Mouse (Mus musculus): ENCODE data around the gene Msrb3. TPM values are rescaled to one million over a fixed set of nuclear protein-coding genes. Genes with fewer than 3 reads are reported as not detected.
"Not testable (repeated sequence)": the region's sequence is repeated elsewhere in the genome, so short reads cannot be mapped to it uniquely, and the experiment has no call there.

Gene Msrb3
- total and polyA plus RNA-seq, 2 experiments from 2014 or later, result 1.6 to 5.6 TPM

DNA sequence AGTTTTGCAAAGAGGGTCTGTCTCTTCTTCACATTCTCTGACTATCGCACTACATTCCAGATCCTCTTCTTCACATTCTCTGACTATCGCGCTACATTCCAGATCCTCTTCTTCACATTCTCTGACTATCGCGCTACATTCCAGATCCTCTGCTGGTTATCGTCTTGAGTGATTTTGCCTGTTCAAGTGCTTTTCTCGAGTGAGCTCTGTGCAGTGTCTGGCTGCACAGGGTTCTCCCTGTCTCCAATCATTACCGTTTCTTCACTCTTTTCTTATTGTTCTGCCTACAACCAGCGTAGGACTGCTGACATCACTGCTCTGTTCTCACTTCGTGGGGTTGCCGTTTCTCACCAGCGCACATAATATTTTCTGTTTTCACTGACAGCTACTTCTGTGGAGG is 138.2 kb downstream of the Msrb3 start:
- no peak for ATAC-seq
- Histone ChIP-seq H3K4me2 (ENCODE audit: low read depth, low read length) (no peak overlapping the region), H3K4me1 (ENCODE audit: insufficient read depth, low read length) (peaks cover 5% of the 10 kb centered on the region), H3K9ac (replicated peaks; ENCODE audit: low read length) (no peak overlapping the region), H3K36me3 (ENCODE audit: insufficient read depth, low read length) (no peaks in the 10 kb centered on the region), H3K27me3 (ENCODE audit: insufficient read depth, low read length) (no peaks in the 10 kb centered on the region), H3K27ac (no peak overlapping the region), H3K9me3 (ENCODE audit: low read length) (no peaks in the 10 kb centered on the region), H3K4me3 (ENCODE audit: low read length) (no peak overlapping the region)
- TF ChIP-seq CTCF (IDR thresholded peaks at IDR 0.05; ENCODE audit: low read depth), result no peak
- no peak for DNase-seq (ENCODE audit: low spot score)
- WGBS, result 90% methylated on average over 12 of the region's 12 CpGs

DNA sequence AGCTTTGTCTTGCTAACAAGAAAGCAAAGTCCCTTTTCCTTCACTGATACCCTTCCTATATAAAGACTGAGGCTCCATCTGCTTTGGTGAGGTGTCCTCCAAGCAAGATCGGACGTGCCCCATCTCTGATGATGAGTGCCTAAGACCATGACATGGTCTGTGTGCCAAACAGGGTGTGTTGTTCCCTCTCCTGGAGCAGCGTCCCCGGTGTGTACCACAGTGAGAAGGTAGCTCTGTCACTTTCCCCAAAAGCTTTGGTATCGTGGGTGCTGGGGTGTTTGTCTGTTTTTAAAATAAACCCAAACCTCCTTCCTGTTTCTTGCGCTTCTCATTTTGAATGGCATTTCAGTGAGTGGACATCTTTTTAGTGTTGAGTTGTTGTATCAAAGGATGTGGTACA is 139.0 kb downstream of the Msrb3 start:
- H3K4me2 ChIP-seq (ENCODE audit: low read depth, low read length), result no peak overlapping the region
- WGBS, result 91% methylated on average over 6 of the region's 6 CpGs
- DNase-seq (ENCODE audit: low spot score) (no peak), ATAC-seq (no peak)
- no peak overlapping the region for H3K27ac ChIP-seq
- no peak overlapping the region for H3K9ac ChIP-seq (replicated peaks; ENCODE audit: low read length)
- TF ChIP-seq CTCF (IDR thresholded peaks at IDR 0.05; ENCODE audit: low read depth), result no peak
- no peaks in the 10 kb centered on the region for H3K9me3 ChIP-seq (ENCODE audit: low read length)
- H3K36me3 ChIP-seq (ENCODE audit: insufficient read depth, low read length), result no peaks in the 10 kb centered on the region
- peaks cover 5% of the 10 kb centered on the region for H3K4me1 ChIP-seq (ENCODE audit: insufficient read depth, low read length)
- no peak overlapping the region for H3K4me3 ChIP-seq (ENCODE audit: low read length)
- no peaks in the 10 kb centered on the region for H3K27me3 ChIP-seq (ENCODE audit: insufficient read depth, low read length)

DNA sequence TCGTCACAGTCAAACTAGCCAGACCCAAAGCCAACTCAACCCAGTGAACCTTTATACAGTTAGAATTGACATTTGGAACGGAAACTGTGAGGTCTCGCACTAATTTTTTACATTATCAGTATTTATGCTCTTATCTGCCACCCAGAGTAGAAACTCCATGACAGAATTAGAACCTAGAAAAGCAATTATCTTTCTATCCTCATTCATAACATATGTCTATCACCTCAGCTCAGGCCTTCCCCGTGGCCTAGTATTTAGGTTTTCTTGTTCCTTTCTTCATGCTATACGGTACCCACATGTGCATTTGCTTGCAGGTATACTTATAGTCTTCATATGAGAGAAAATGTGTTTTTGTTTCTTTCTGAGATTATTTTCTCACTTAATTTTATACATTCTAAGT is 146.4 kb downstream of the Msrb3 start:
- ATAC-seq, result no peak
- Histone ChIP-seq H3K36me3 (ENCODE audit: insufficient read depth, low read length) (no peaks in the 10 kb centered on the region), H3K27ac (no peak overlapping the region), H3K4me1 (ENCODE audit: insufficient read depth, low read length) (no peaks in the 10 kb centered on the region; the same call in 1 of the 2 replicates), H3K9ac (replicated peaks; ENCODE audit: low read length) (no peak overlapping the region), H3K4me3 (ENCODE audit: low read length) (no peak overlapping the region), H3K9me3 (ENCODE audit: low read length) (no peaks in the 10 kb centered on the region), H3K4me2 (ENCODE audit: low read depth, low read length) (no peak overlapping the region), H3K27me3 (ENCODE audit: insufficient read depth, low read length) (peaks cover under 1% of the 10 kb centered on the region; the same call in 1 of the 2 replicates)
- no peak for DNase-seq (ENCODE audit: low spot score)
- TF ChIP-seq CTCF (IDR thresholded peaks at IDR 0.05; ENCODE audit: low read depth), result no peak
- WGBS, result 90% methylated on average over 5 of the region's 5 CpGs

DNA sequence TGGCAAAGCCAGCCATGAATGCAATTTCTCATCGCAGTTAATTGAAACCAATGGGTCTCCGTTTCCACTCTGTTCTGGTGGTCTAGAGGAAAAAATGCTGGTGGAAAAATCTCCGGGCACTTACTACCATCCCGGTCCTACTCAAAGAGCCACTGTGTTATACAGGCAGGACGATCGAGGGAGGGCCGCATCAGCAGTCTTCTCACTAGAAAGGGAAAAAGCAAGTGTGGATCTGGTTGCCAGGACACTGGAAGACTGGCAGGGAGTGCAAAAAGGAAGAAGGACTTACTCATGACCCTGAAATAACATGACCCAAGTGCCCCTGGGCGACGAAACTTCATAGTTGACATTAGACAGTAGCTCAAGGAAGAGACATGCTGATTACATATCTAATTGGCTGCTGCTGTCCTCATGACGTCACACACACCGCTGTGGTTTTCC is 147.1 kb downstream of the Msrb3 start:
- no peak overlapping the region for H3K4me3 ChIP-seq (ENCODE audit: low read length)
- H3K27ac ChIP-seq, result peak overlapping the region; percentile 46; the same call in 1 of the 2 replicates
- no peak for TF ChIP-seq CTCF (IDR thresholded peaks at IDR 0.05; ENCODE audit: low read depth)
- 47% methylated on average over 11 of the region's 11 CpGs for WGBS
- peak; percentile 78; the same call in 1 of the 2 replicates for ATAC-seq
- peak; percentile 33 for DNase-seq (ENCODE audit: low spot score)
- H3K36me3 ChIP-seq (ENCODE audit: insufficient read depth, low read length), result no peaks in the 10 kb centered on the region
- peaks cover 6% of the 10 kb centered on the region; the same call in 1 of the 2 replicates for H3K27me3 ChIP-seq (ENCODE audit: insufficient read depth, low read length)
- H3K4me2 ChIP-seq (ENCODE audit: low read depth, low read length), result no peak overlapping the region
- no peaks in the 10 kb centered on the region; the same call in 1 of the 2 replicates for H3K4me1 ChIP-seq (ENCODE audit: insufficient read depth, low read length)
- no peak overlapping the region for H3K9ac ChIP-seq (replicated peaks; ENCODE audit: low read length)
- H3K9me3 ChIP-seq (ENCODE audit: low read length), result no peaks in the 10 kb centered on the region

DNA sequence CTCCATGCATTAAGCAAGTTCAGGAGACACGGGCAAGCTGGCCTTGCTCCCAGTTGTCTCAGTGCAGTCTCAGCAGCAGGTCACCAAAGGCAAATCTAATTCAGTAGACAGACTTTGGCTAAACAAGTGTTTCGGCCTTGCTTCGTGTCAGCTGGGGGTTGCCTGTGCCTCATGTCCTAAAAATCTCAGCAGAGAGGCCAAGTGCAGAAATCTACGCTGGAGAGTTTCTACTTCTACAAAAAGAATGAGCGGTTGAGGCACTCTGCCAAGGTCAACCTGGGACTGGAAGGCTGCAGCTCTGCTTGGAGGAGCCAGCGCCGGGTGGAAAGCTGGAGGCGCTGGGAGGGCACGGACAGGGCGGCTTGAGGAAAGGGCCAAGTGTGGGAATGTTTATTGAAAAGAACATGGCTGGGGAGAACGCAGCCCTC is 147.6 kb downstream of the Msrb3 start:
- H3K4me1 ChIP-seq (ENCODE audit: insufficient read depth, low read length), result no peaks in the 10 kb centered on the region; the same call in 1 of the 2 replicates
- TF ChIP-seq CTCF (IDR thresholded peaks at IDR 0.05; ENCODE audit: low read depth), result no peak
- H3K4me2 ChIP-seq (ENCODE audit: low read depth, low read length), result no peak overlapping the region
- WGBS, result 43% methylated on average over 11 of the region's 11 CpGs
- H3K36me3 ChIP-seq (ENCODE audit: insufficient read depth, low read length), result no peaks in the 10 kb centered on the region
- H3K9me3 ChIP-seq (ENCODE audit: low read length), result no peaks in the 10 kb centered on the region
- peaks cover 6% of the 10 kb centered on the region; the same call in 1 of the 2 replicates for H3K27me3 ChIP-seq (ENCODE audit: insufficient read depth, low read length)
- H3K9ac ChIP-seq (replicated peaks; ENCODE audit: low read length), result no peak overlapping the region
- H3K27ac ChIP-seq, result peak overlapping the region; percentile 46; the same call in 1 of the 2 replicates
- H3K4me3 ChIP-seq (ENCODE audit: low read length), result no peak overlapping the region
- DNase-seq (ENCODE audit: low spot score) (peak; percentile 70), ATAC-seq (peak; percentile 74; the same call in 1 of the 2 replicates)

DNA sequence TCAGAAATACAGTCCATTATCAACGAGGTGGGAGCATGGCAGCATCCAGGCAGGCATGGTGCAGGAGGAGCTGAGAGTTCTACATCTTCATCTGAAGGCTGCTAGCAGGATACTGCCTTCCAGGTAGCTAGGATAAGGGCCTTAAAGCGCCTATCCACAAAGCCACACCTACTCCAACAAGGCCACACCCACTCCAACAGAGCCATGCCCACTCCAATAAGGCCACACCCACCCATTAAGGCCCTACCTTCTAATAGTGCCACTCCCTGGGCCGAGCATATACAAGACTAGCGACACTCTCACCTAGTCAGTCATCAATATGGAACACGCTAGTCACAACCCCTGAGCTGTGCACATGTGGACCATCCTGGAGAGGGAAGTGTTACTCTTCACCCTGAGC is 149.3 kb downstream of the Msrb3 start:
- H3K27me3 ChIP-seq (ENCODE audit: insufficient read depth, low read length); H3K36me3 ChIP-seq (ENCODE audit: insufficient read depth, low read length); DNase-seq (ENCODE audit: low spot score); H3K4me1 ChIP-seq (ENCODE audit: insufficient read depth, low read length); H3K27ac ChIP-seq; H3K4me3 ChIP-seq (ENCODE audit: low read length); H3K9ac ChIP-seq (replicated peaks; ENCODE audit: low read length); H3K4me2 ChIP-seq (ENCODE audit: low read depth, low read length); H3K9me3 ChIP-seq (ENCODE audit: low read length); ATAC-seq: not testable (repeated sequence)
- WGBS, result 94% methylated on average over 5 of the region's 5 CpGs

DNA sequence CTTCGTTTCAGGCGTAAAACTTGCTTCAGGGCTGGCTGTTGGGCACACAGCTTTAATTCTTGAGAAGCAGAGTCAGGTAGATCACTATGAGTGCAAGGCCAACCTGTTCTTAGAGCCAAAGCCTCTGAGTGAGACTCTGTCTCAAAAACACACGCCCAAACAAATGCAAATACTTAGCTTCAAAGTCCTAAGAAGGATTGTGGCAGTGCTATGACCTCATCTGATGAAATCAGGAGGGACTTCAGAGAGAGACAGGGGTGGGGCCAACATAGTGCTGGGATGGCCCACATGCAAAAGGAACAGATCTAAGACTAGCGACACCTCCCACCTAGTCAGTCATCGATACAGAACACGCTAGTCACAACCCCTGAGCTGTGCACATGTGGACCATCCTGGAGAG is 150.7 kb downstream of the Msrb3 start:
- DNase-seq (ENCODE audit: low spot score) (no peak), ATAC-seq (no peak)
- no peak overlapping the region for H3K9ac ChIP-seq (replicated peaks; ENCODE audit: low read length)
- no peaks in the 10 kb centered on the region; the same call in 1 of the 2 replicates for H3K4me1 ChIP-seq (ENCODE audit: insufficient read depth, low read length)
- H3K36me3 ChIP-seq (ENCODE audit: insufficient read depth, low read length), result no peaks in the 10 kb centered on the region
- H3K4me2 ChIP-seq (ENCODE audit: low read depth, low read length), result no peak overlapping the region
- 89% methylated on average over 6 of the region's 6 CpGs for WGBS
- H3K4me3 ChIP-seq (ENCODE audit: low read length), result no peak overlapping the region
- H3K27me3 ChIP-seq (ENCODE audit: insufficient read depth, low read length), result peaks cover 8% of the 10 kb centered on the region; the same call in 1 of the 2 replicates
- H3K27ac ChIP-seq, result no peak overlapping the region
- no peaks in the 10 kb centered on the region for H3K9me3 ChIP-seq (ENCODE audit: low read length)
- TF ChIP-seq CTCF (IDR thresholded peaks at IDR 0.05; ENCODE audit: low read depth), result no peak

Measured in hindbrain, postnatal 0 days (tissue).